Mouse (Mus musculus): ENCODE results near the gene Tmem184c. TPM values are rescaled to one million over a fixed set of nuclear protein-coding genes. Genes with fewer than 3 reads are reported as not detected.

The Tmem184c gene
- polyA plus RNA-seq (2015; fragmentation: Nextera tagmentation; extraction: Ambion mirVana) = 3.5 and 3.6 TPM in 2 replicates

DNA sequence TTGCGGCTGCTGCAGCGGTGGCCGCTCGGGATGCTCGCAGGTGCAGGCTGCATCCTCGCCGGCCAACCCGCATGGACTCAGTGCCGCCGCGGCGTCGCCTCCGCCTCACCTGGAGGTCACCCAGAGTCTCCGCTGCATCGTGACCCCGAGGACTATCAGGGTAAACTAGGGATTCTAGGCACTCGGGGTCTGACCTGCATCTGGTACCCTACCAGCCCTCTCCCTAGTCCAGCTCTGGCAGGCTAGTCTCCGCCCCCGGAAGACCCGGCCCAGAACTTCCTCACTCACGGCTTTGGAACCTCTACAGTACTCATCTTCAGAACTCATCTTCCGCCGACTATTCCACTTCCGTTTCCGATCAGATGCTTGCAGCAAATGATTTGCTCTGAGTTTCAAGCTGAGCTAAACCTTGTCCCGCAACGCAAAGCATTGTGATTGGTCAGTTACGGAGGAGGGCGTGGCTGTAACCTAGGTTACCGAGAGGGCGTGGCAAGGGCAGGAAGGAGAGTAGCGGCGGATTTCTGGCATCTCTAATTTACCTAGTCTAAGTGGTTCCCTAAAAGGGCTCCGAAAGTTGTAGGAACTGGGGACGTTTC lies at the start of gene Tmem184c:
Gene Tmem184c (minus strand): TSS at position 325 of the 596 bp plus-strand sequence.
- ATAC-seq (ENCODE audit: low read depth) = peak; percentile 88
- Histone ChIP-seq H3K4me3 (ENCODE audit: low read depth, low read length) (peak within 1 kb of the TSS; percentile 69), H3K36me3 (ENCODE audit: control insufficient read depth, insufficient read depth) (no peaks in the 10 kb centered on the region), H3K27me3 (ENCODE audit: control insufficient read depth, insufficient read depth, low read depth, low read length) (peaks cover 3% of the 10 kb centered on the region; the same call in 1 of the 2 replicates), H3K4me1 (ENCODE audit: control insufficient read depth, low read depth, low read length) (peaks cover 11% of the 10 kb centered on the region), H3K27ac (ENCODE audit: low read length) (no peak within 1 kb of the TSS), H3K9me3 (replicated peaks; ENCODE audit: control insufficient read depth, low read length) (no peaks in the 10 kb centered on the region), H3K4me2 (ENCODE audit: low read depth, low read length) (peak within 1 kb of the TSS; percentile 88), H3K9ac (ENCODE audit: low read depth, low read length) (peak within 1 kb of the TSS; percentile 52)
- WGBS (ENCODE audit: insufficient replicate concordance) = under 1% methylated on average over 36 of the region's 36 CpGs

DNA sequence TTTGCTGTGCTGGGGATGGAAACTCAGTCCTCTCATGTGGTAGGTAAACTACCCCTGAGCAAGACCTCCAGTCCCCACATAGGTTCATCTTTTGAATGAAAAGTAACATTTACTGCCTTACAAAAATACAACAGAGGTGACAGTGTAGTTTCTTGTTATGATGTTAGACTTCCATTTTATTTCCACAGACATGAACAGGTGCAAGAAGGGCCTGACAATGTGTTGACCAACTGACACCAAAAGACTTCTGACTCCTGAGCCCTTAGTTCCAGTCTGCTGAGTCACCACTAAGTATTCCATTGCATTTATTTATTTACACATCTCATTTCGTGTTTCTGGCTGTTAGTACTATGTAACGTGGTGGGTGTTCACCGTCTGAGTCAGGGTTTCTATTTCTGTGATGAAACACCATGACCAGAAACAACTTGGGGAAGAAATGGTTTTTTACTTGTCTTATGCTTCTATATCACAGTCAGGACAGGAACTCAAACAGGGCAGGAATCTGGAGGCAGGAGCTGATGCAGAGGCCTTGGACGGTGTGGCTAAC lies 49.1 kb upstream of the Tmem184c start:
- H3K9ac ChIP-seq (ENCODE audit: low read depth, low read length) = no peak overlapping the region
- no peaks in the 10 kb centered on the region for H3K4me1 ChIP-seq (ENCODE audit: control insufficient read depth, low read depth, low read length)
- no peak overlapping the region for H3K27ac ChIP-seq (ENCODE audit: low read length)
- H3K36me3 ChIP-seq (ENCODE audit: control insufficient read depth, insufficient read depth) = no peaks in the 10 kb centered on the region
- no peak overlapping the region for H3K4me2 ChIP-seq (ENCODE audit: low read depth, low read length)
- no peak for ATAC-seq (ENCODE audit: low read depth)
- H3K27me3 ChIP-seq (ENCODE audit: control insufficient read depth, insufficient read depth, low read depth, low read length) = no peaks in the 10 kb centered on the region
- no peaks in the 10 kb centered on the region for H3K9me3 ChIP-seq (replicated peaks; ENCODE audit: control insufficient read depth, low read length)
- 53% methylated on average over 4 of the region's 4 CpGs for WGBS (ENCODE audit: insufficient replicate concordance)
- H3K4me3 ChIP-seq (ENCODE audit: low read depth, low read length) = no peak overlapping the region

DNA sequence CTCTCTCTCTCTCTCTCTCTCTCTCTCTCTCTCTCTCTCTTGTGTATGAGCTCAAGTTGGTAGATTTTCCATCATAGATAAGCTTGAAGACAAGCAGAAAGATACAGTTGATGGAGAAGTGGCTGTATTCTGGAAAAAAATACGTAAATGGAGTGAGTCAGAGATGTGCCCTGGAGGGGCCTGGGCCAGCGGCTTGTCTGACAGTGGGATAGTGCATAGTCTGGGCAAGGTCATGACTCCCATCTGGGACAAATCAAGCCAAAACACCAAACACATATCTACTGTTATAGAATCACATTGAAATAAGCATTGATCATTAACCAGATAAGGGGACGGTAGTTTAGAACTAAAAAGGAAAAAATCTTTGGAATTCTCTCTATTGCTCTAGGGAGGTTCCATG lies 47.9 kb upstream of the Tmem184c start:
- no peak overlapping the region for H3K4me2 ChIP-seq (ENCODE audit: low read depth, low read length)
- H3K4me3 ChIP-seq (ENCODE audit: low read depth, low read length) = no peak overlapping the region
- H3K4me1 ChIP-seq (ENCODE audit: control insufficient read depth, low read depth, low read length) = no peaks in the 10 kb centered on the region
- H3K27ac ChIP-seq (ENCODE audit: low read length) = no peak overlapping the region
- ATAC-seq (ENCODE audit: low read depth) = no peak
- H3K9me3 ChIP-seq (replicated peaks; ENCODE audit: control insufficient read depth, low read length) = no peaks in the 10 kb centered on the region
- 56% methylated on average over 3 of the region's 3 CpGs for WGBS (ENCODE audit: insufficient replicate concordance)
- no peaks in the 10 kb centered on the region for H3K36me3 ChIP-seq (ENCODE audit: control insufficient read depth, insufficient read depth)
- H3K9ac ChIP-seq (ENCODE audit: low read depth, low read length) = no peak overlapping the region
- H3K27me3 ChIP-seq (ENCODE audit: control insufficient read depth, insufficient read depth, low read depth, low read length) = no peaks in the 10 kb centered on the region

DNA sequence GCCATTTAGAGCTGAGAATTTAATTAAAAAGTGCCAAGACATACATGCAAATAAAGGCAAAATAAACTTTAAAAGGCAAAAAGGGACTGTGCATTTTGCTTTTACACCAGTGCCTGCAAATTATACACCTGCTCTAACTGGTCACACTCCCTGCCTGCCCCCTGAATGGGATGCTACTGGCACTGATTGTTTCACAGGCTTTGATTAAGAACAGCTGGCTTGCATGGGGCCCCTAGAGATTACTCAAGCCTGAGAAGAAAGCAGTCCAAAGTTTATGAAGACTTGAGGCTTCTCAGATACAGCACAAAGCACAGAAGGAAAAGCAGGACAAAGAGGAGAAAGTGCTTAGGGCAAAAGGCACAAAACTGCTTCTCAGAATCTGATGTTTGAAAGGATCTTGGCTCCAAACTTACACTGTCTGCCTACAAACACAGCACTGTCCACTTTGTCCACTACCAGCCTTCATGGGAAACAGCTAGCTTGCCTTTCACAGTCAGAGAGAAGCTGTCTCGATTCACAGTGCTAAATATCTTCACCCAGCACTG lies 40.2 kb upstream of the Tmem184c start:
- no peaks in the 10 kb centered on the region for H3K4me1 ChIP-seq (ENCODE audit: control insufficient read depth, low read depth, low read length)
- no peak overlapping the region for H3K9ac ChIP-seq (ENCODE audit: low read depth, low read length)
- H3K27me3 ChIP-seq (ENCODE audit: control insufficient read depth, insufficient read depth, low read depth, low read length) = no peaks in the 10 kb centered on the region
- H3K4me2 ChIP-seq (ENCODE audit: low read depth, low read length) = no peak overlapping the region
- no peak for ATAC-seq (ENCODE audit: low read depth)
- no peak overlapping the region for H3K27ac ChIP-seq (ENCODE audit: low read length)
- H3K36me3 ChIP-seq (ENCODE audit: control insufficient read depth, insufficient read depth) = no peaks in the 10 kb centered on the region
- no peaks in the 10 kb centered on the region for H3K9me3 ChIP-seq (replicated peaks; ENCODE audit: control insufficient read depth, low read length)
- H3K4me3 ChIP-seq (ENCODE audit: low read depth, low read length) = no peak overlapping the region
- 63% methylated on average over 1 of the region's 1 CpGs for WGBS (ENCODE audit: insufficient replicate concordance)

DNA sequence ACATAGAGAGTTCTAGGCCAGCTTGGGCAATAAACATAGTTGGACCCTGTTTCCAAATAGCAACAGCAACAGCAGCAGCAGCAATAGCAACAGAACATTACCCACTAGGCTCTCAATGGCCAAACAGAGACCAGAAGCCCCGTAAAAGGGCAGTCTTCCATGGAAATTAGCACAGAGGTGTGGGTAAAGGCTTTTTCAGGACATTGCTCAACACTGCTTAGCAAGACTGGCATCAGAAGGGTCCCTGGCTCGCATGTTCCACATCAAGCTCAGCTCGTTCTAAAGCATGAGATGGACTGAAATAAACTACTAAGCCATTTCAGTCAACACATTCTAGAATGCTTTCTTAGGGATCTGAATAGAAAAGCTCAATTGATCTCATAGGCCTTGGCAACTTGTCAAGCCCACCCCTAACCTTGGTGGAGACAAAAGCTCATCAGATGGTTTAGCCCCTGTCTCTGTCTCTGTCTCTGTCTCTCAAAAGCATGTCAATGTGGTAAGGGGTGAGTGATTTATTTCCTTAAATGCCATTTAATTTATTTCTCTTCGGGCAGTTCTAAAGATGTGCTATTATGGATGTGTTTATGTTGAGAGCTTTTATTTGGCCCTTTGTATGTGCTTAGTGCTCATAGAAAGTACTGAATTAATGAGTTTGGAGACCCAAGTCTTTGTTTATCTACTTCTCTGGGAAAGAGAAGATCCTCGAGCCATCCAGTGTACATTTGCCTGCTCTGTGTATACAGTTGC lies 29.8 kb upstream of the Tmem184c start:
- Histone ChIP-seq H3K27ac (ENCODE audit: low read length) (no peak overlapping the region), H3K4me3 (ENCODE audit: low read depth, low read length) (no peak overlapping the region), H3K27me3 (ENCODE audit: control insufficient read depth, insufficient read depth, low read depth, low read length) (no peaks in the 10 kb centered on the region), H3K36me3 (ENCODE audit: control insufficient read depth, insufficient read depth) (no peaks in the 10 kb centered on the region), H3K4me1 (ENCODE audit: control insufficient read depth, low read depth, low read length) (no peaks in the 10 kb centered on the region), H3K4me2 (ENCODE audit: low read depth, low read length) (no peak overlapping the region), H3K9me3 (replicated peaks; ENCODE audit: control insufficient read depth, low read length) (no peaks in the 10 kb centered on the region), H3K9ac (ENCODE audit: low read depth, low read length) (no peak overlapping the region)
- no peak for ATAC-seq (ENCODE audit: low read depth)
- WGBS (ENCODE audit: insufficient replicate concordance) = 49% methylated on average over 5 of the region's 5 CpGs

DNA sequence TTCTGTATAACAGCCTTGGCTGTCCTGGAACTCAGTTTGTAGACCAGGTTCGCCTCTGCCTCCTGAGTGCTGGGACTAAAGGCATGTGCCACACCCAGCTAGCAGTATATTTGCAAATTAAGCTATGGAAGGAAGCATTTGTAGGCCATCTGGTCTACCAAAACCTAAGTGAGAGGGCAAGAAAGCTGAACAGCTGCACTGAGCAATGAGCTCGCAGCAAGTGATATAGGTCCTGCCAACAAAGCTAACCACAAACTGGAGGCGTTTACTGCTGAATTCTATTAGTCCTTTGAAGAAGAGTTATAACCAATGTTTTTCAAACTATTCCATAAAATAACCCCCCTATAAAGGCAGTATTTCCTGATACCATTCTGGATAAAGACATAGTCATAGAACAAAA lies 27.1 kb upstream of the Tmem184c start:
- H3K36me3 ChIP-seq (ENCODE audit: control insufficient read depth, insufficient read depth) = no peaks in the 10 kb centered on the region
- H3K9ac ChIP-seq (ENCODE audit: low read depth, low read length) = no peak overlapping the region
- no peaks in the 10 kb centered on the region for H3K4me1 ChIP-seq (ENCODE audit: control insufficient read depth, low read depth, low read length)
- WGBS (ENCODE audit: insufficient replicate concordance) = 56% methylated on average over 3 of the region's 3 CpGs
- no peaks in the 10 kb centered on the region for H3K9me3 ChIP-seq (replicated peaks; ENCODE audit: control insufficient read depth, low read length)
- H3K4me3 ChIP-seq (ENCODE audit: low read depth, low read length) = no peak overlapping the region
- no peak for ATAC-seq (ENCODE audit: low read depth)
- H3K4me2 ChIP-seq (ENCODE audit: low read depth, low read length) = no peak overlapping the region
- no peak overlapping the region for H3K27ac ChIP-seq (ENCODE audit: low read length)
- no peaks in the 10 kb centered on the region for H3K27me3 ChIP-seq (ENCODE audit: control insufficient read depth, insufficient read depth, low read depth, low read length)

DNA sequence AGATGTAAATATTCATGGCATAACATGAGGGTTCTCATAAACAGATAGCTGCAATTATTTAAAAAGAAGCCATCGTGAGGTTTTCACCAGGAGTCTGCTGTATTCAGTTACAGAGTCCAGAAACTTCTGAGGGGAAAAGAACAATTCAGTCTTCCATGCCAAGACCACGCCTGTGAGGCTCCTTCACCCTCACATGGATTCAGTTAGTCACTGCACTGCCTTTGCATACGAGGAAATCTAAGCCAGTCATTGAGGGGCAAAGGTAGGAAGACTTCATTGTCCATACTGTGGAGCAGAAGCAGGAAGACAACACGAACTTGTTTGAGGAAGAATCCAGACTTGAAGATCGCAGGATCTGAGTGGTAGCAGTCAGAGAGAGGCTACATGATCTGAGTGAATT lies 23.5 kb upstream of the Tmem184c start:
- Histone ChIP-seq H3K9me3 (replicated peaks; ENCODE audit: control insufficient read depth, low read length) (no peaks in the 10 kb centered on the region), H3K9ac (ENCODE audit: low read depth, low read length) (no peak overlapping the region), H3K36me3 (ENCODE audit: control insufficient read depth, insufficient read depth) (no peaks in the 10 kb centered on the region), H3K27me3 (ENCODE audit: control insufficient read depth, insufficient read depth, low read depth, low read length) (no peaks in the 10 kb centered on the region), H3K4me2 (ENCODE audit: low read depth, low read length) (no peak overlapping the region), H3K4me3 (ENCODE audit: low read depth, low read length) (no peak overlapping the region), H3K4me1 (ENCODE audit: control insufficient read depth, low read depth, low read length) (no peaks in the 10 kb centered on the region), H3K27ac (ENCODE audit: low read length) (no peak overlapping the region)
- ATAC-seq (ENCODE audit: low read depth) = no peak
- 50% methylated on average over 5 of the region's 5 CpGs for WGBS (ENCODE audit: insufficient replicate concordance)

DNA sequence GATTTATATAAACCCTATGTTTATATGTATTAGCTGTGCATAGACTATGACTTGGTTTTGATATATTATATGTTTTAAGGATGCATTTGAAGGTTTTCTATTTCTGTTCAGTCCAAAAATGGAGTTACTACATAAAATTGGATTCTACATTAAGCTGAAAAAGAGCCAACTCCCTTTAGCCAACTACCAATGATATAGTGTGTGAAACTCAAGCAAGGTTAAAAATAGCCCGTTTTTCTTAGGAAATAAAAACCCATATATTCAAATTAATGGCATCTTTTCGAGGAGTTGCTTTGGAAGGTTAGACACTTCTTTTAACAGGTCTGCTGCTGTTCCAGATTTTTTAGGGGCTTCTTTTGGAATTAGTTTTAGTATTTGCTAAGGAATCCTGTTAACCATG lies 22.7 kb upstream of the Tmem184c start:
- no peak overlapping the region for H3K4me3 ChIP-seq (ENCODE audit: low read depth, low read length)
- no peaks in the 10 kb centered on the region for H3K4me1 ChIP-seq (ENCODE audit: control insufficient read depth, low read depth, low read length)
- H3K9ac ChIP-seq (ENCODE audit: low read depth, low read length) = no peak overlapping the region
- no peaks in the 10 kb centered on the region for H3K9me3 ChIP-seq (replicated peaks; ENCODE audit: control insufficient read depth, low read length)
- no peak overlapping the region for H3K27ac ChIP-seq (ENCODE audit: low read length)
- ATAC-seq (ENCODE audit: low read depth) = no peak
- 45% methylated on average over 2 of the region's 2 CpGs for WGBS (ENCODE audit: insufficient replicate concordance)
- H3K27me3 ChIP-seq (ENCODE audit: control insufficient read depth, insufficient read depth, low read depth, low read length) = no peaks in the 10 kb centered on the region
- no peak overlapping the region for H3K4me2 ChIP-seq (ENCODE audit: low read depth, low read length)
- H3K36me3 ChIP-seq (ENCODE audit: control insufficient read depth, insufficient read depth) = no peaks in the 10 kb centered on the region

DNA sequence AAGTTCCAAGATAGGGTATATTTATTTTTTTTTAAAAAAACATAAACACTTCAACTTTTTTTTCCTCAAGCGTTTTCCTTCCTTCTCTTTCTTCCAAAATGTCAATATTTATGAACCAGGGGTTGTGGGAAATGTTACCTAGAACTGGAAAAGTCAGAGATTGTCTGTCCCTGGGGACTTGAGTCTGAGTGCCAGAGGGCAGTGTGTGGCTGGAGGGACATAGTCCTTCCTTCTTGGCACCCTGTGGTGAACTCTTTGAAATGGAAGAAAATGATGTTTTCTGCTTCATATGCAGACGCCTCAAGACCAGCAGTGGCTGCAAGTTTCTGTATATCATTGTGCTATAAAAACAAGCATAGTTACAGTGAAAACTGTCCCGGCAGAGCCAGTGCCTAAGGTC lies 20.2 kb upstream of the Tmem184c start:
- Histone ChIP-seq H3K4me1 (ENCODE audit: control insufficient read depth, low read depth, low read length) (no peaks in the 10 kb centered on the region), H3K27me3 (ENCODE audit: control insufficient read depth, insufficient read depth, low read depth, low read length) (no peaks in the 10 kb centered on the region), H3K9me3 (replicated peaks; ENCODE audit: control insufficient read depth, low read length) (no peaks in the 10 kb centered on the region), H3K4me2 (ENCODE audit: low read depth, low read length) (no peak overlapping the region), H3K4me3 (ENCODE audit: low read depth, low read length) (no peak overlapping the region), H3K9ac (ENCODE audit: low read depth, low read length) (no peak overlapping the region), H3K36me3 (ENCODE audit: control insufficient read depth, insufficient read depth) (no peaks in the 10 kb centered on the region), H3K27ac (ENCODE audit: low read length) (no peak overlapping the region)
- ATAC-seq (ENCODE audit: low read depth) = no peak
- WGBS (ENCODE audit: insufficient replicate concordance) = 48% methylated on average over 3 of the region's 3 CpGs
